Mouse (Mus musculus): ENCODE measurements around the gene Shc1. TPM values are rescaled to one million over a fixed set of nuclear protein-coding genes. Genes with fewer than 3 reads are reported as not detected.
A peak's percentile ranks its signal among the peaks of the same experiment; 100 is the strongest.

Gene Shc1
- total and polyA plus RNA-seq, 2 experiments = 37.7 to 56.8 TPM

- no peak for TF ChIP-seq POLR2A (IDR thresholded peaks at IDR 0.05; ENCODE audit: extremely low read depth, insufficient read depth, low read length)
- no peak for TF ChIP-seq CTCF (IDR thresholded peaks at IDR 0.05; ENCODE audit: low read depth, low read length)
- H3K27ac ChIP-seq (replicated peaks; ENCODE audit: insufficient read depth, low read depth, low read length) = peak overlapping the region; percentile 65
- no peak for DNase-seq (ENCODE audit: extremely low read depth, low read depth, low spot score)
- H3K79me2 ChIP-seq (ENCODE audit: control insufficient read depth, insufficient read depth, low read length) = peaks cover 8% of the 10 kb centered on the region; the same call in 1 of the 2 replicates
- H3K4me3 ChIP-seq (ENCODE audit: insufficient read depth, low read depth, low read length) = no peak overlapping the region
- H3K9ac ChIP-seq (ENCODE audit: low read depth, low read length) = peak overlapping the region; percentile 18; the same call in 1 of the 2 replicates
- H3K27me3 ChIP-seq (ENCODE audit: control insufficient read depth, insufficient read depth, low read length) = no peaks in the 10 kb centered on the region
- 25% methylated on average over 2 of the region's 2 CpGs for WGBS
- H3K4me1 ChIP-seq (ENCODE audit: control insufficient read depth, insufficient read depth, low read length) = peaks cover 11% of the 10 kb centered on the region
- peaks cover 7% of the 10 kb centered on the region; the same call in 1 of the 2 replicates for H3K36me3 ChIP-seq (ENCODE audit: control insufficient read depth, insufficient read depth, low read length)
These were observed 2.2 kb downstream of the Shc1 start for GRCm38 (mm10) chr3:89420421-89420820.

DNA sequence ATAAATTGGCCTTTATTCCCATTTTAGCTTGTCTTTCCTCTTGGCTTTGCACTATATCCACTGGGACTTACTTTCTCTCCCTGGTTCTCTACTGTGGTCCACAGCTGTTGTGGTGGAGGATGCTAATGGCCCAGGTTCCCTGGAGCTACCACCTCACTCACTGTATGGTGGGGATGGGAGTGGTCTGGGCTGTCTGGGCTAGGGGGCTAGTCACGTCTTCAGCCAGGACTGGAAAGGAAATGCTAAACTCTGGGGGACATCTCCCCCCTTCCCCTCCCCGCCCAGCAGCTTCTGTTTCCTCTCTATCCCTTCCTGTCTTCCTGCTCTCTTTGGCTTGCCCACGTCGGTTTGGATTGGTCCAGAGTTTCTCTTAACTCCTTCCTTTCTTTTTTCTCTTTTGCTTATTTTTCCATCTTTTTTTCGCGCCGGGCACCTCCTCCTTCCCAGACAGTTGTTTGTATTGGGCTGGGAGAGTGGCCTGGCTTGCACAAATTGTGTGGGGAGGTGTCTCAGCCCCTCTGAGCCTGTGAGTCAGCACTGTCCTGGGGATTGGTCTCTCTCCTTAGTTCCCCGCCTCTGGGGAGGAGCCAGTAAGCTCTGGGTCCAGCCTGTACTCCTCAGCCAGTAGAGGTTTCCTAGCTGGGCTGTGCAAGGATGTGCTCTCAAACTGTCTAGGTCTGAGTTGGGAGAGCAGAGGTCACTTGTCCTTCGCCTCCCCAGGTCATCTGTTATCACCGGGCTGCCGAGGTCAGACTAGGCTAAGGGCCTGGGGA lies 2.9 kb downstream of the Shc1 start:
- H3K36me3 ChIP-seq (ENCODE audit: control insufficient read depth, insufficient read depth, low read length) = peaks cover 10% of the 10 kb centered on the region; the same call in 1 of the 2 replicates
- H3K4me1 ChIP-seq (ENCODE audit: control insufficient read depth, insufficient read depth, low read length) = peaks cover 11% of the 10 kb centered on the region
- WGBS = 5% methylated on average over 11 of the region's 11 CpGs
- peak overlapping the region; percentile 51 for H3K9ac ChIP-seq (ENCODE audit: low read depth, low read length)
- peak overlapping the region; percentile 65 for H3K27ac ChIP-seq (replicated peaks; ENCODE audit: insufficient read depth, low read depth, low read length)
- H3K27me3 ChIP-seq (ENCODE audit: control insufficient read depth, insufficient read depth, low read length) = no peaks in the 10 kb centered on the region
- TF ChIP-seq CTCF (IDR thresholded peaks at IDR 0.05; ENCODE audit: low read depth, low read length) (no peak), POLR2A (IDR thresholded peaks at IDR 0.05; ENCODE audit: extremely low read depth, insufficient read depth, low read length) (peak; percentile 55; the same call in 1 of the 2 replicates)
- peak overlapping the region; percentile 37; the same call in 1 of the 2 replicates for H3K4me3 ChIP-seq (ENCODE audit: insufficient read depth, low read depth, low read length)
- DNase-seq (ENCODE audit: extremely low read depth, low read depth, low spot score) = peak; percentile 91
- peaks cover 6% of the 10 kb centered on the region; the same call in 1 of the 2 replicates for H3K79me2 ChIP-seq (ENCODE audit: control insufficient read depth, insufficient read depth, low read length)

GRCm38 (mm10) chr3:89421810-89422473 lies 3.7 kb downstream of the Shc1 start:
- Histone ChIP-seq H3K4me3 (ENCODE audit: insufficient read depth, low read depth, low read length) (peak overlapping the region; percentile 37; the same call in 1 of the 2 replicates), H3K27me3 (ENCODE audit: control insufficient read depth, insufficient read depth, low read length) (no peaks in the 10 kb centered on the region), H3K79me2 (ENCODE audit: control insufficient read depth, insufficient read depth, low read length) (peaks cover 6% of the 10 kb centered on the region; the same call in 1 of the 2 replicates), H3K27ac (replicated peaks; ENCODE audit: insufficient read depth, low read depth, low read length) (no peak overlapping the region; the same call in 1 of the 2 replicates), H3K36me3 (ENCODE audit: control insufficient read depth, insufficient read depth, low read length) (peaks cover 10% of the 10 kb centered on the region; the same call in 1 of the 2 replicates), H3K9ac (ENCODE audit: low read depth, low read length) (peak overlapping the region; percentile 24; the same call in 1 of the 2 replicates), H3K4me1 (ENCODE audit: control insufficient read depth, insufficient read depth, low read length) (peaks cover 11% of the 10 kb centered on the region)
- no peak for DNase-seq (ENCODE audit: extremely low read depth, low read depth, low spot score)
- no peak for TF ChIP-seq POLR2A (IDR thresholded peaks at IDR 0.05; ENCODE audit: extremely low read depth, insufficient read depth, low read length)
- TF ChIP-seq CTCF (IDR thresholded peaks at IDR 0.05; ENCODE audit: low read depth, low read length) = no peak
- 30% methylated on average over 22 of the region's 22 CpGs for WGBS

DNA sequence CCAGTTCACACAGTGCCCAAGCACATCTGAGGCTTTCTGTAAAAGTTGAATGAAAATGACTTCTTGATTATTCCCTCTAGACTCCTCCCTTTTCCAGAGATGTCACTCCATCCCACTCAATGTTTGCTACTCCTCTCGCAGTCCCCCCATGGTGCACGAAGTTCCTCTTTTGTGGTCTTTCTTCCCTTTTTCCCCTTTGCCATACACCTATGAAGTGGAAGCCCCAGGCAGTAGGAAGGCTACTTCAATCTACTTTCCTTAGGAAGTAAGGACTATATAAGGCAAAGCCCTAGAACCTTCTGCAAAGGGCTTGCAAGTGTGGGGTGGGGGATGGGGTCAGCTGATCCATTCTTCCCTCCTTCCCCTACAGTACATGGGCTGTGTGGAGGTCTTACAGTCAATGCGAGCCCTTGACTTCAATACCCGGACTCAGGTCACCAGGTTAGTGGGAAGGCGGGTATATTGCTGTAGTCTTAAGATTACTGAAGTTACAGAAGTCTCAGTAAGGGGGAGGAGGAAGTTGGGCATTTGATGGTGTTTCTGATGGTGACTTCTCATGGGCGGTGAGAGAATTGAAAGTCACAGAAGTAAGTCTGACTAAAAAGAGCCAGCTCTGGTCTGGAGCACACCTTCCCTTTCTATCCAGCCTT lies 4.4 kb downstream of the Shc1 start:
- H3K27ac ChIP-seq (replicated peaks; ENCODE audit: insufficient read depth, low read depth, low read length) = no peak overlapping the region
- H3K9ac ChIP-seq (ENCODE audit: low read depth, low read length) = no peak overlapping the region
- no peak overlapping the region for H3K4me3 ChIP-seq (ENCODE audit: insufficient read depth, low read depth, low read length)
- DNase-seq (ENCODE audit: extremely low read depth, low read depth, low spot score) = no peak
- peaks cover 9% of the 10 kb centered on the region for H3K4me1 ChIP-seq (ENCODE audit: control insufficient read depth, insufficient read depth, low read length)
- TF ChIP-seq CTCF (IDR thresholded peaks at IDR 0.05; ENCODE audit: low read depth, low read length) (no peak), POLR2A (IDR thresholded peaks at IDR 0.05; ENCODE audit: extremely low read depth, insufficient read depth, low read length) (no peak)
- 87% methylated on average over 6 of the region's 6 CpGs for WGBS
- H3K79me2 ChIP-seq (ENCODE audit: control insufficient read depth, insufficient read depth, low read length) = peaks cover 6% of the 10 kb centered on the region; the same call in 1 of the 2 replicates
- peaks cover 12% of the 10 kb centered on the region for H3K36me3 ChIP-seq (ENCODE audit: control insufficient read depth, insufficient read depth, low read length)
- no peaks in the 10 kb centered on the region for H3K27me3 ChIP-seq (ENCODE audit: control insufficient read depth, insufficient read depth, low read length)

DNA sequence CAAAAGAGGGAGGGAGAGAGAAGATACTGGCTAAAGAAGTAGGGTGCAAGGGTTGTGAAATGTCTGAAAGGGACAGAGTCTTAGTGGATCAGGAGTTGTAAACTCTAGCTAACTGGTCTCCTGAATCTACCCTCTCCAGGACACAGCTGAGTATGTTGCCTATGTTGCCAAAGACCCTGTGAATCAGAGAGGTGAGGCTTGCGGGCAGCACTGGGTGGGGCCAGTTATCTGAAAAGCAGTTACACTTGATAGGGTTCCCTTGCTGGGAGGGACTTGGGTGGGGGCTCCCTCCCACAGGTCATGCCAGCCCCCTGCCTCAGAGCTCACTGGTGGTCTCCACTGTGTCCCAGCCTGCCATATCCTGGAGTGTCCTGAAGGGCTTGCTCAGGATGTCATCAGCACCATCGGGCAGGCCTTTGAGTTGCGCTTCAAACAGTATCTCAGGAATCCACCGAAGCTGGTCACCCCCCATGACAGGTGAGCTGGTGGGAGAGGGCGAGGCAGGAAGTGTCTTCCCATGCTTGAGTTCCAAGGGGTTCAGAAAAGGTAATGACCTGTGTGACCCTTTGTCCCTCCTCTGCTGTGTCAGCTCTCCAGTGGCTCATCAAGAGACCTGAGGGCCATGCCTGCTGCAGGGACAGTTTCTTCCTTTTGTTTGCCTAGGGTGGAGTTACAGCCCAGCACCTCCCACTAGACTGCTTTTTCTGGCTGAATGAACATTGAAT lies 6.3 kb downstream of the Shc1 start:
- DNase-seq (ENCODE audit: extremely low read depth, low read depth, low spot score) = no peak
- peaks cover 6% of the 10 kb centered on the region; the same call in 1 of the 2 replicates for H3K79me2 ChIP-seq (ENCODE audit: control insufficient read depth, insufficient read depth, low read length)
- no peaks in the 10 kb centered on the region for H3K27me3 ChIP-seq (ENCODE audit: control insufficient read depth, insufficient read depth, low read length)
- peaks cover 16% of the 10 kb centered on the region for H3K36me3 ChIP-seq (ENCODE audit: control insufficient read depth, insufficient read depth, low read length)
- H3K9ac ChIP-seq (ENCODE audit: low read depth, low read length) = no peak overlapping the region
- TF ChIP-seq POLR2A (IDR thresholded peaks at IDR 0.05; ENCODE audit: extremely low read depth, insufficient read depth, low read length) (no peak), CTCF (IDR thresholded peaks at IDR 0.05; ENCODE audit: low read depth, low read length) (no peak)
- peaks cover 9% of the 10 kb centered on the region for H3K4me1 ChIP-seq (ENCODE audit: control insufficient read depth, insufficient read depth, low read length)
- no peak overlapping the region for H3K27ac ChIP-seq (replicated peaks; ENCODE audit: insufficient read depth, low read depth, low read length)
- no peak overlapping the region for H3K4me3 ChIP-seq (ENCODE audit: insufficient read depth, low read depth, low read length)
- 94% methylated on average over 5 of the region's 5 CpGs for WGBS
